ENCODE assay signal across 9 mouse cellular contexts in genomic region chr5:96898120-96898672, GRCm38 (mm10).
DNase-seq lines count a peak whose midpoint lies in the region; ATAC-seq lines count a peak whose summit lies in the region.
"Had no signal": no experiment of that assay in that cellular context is flagged by ENCODE, and none has a peak within 500 bp of the region (broad histone marks: within the 10 kb centered on the region; RNA-seq: fewer than 3 reads in every experiment).

No protein-coding gene starts in this region.

- ATAC-seq in erythroid progenitor cell, adult 5-6 weeks (replicated peaks; ENCODE audit: low FRiP score, poor library complexity, severe bottlenecking): peak; percentile 87
- peak; percentile 78 for ATAC-seq in liver, embryonic 16.5 days (ENCODE audit: low read depth)
- no peak for ATAC-seq in neural tube, embryonic 15.5 days (ENCODE audit: low FRiP score)

- H3K9ac ChIP-seq in liver, embryonic 16.5 days (ENCODE audit: low read depth, low read length): no peak overlapping the region
- H3K9ac ChIP-seq in neural tube, embryonic 15.5 days (replicated peaks): no peak overlapping the region

- DNase-seq in right cerebral cortex, postnatal 10 days (ENCODE audit: low spot score in 2 of 2): peak; percentile 38 to 71
- DNase-seq in right cerebral cortex, postnatal 36 days (ENCODE audit: low spot score in 2 of 2): no peak
- peak; percentile 72 to 79 for DNase-seq in urinary bladder, postnatal 36 days (ENCODE audit: low spot score in 2 of 2)
- no peak for DNase-seq in cerebellum, postnatal 25 days
- DNase-seq: embryo, embryonic 11 days had no signal

- peaks cover 9% of the 10 kb centered on the region for H3K4me1 ChIP-seq in liver, embryonic 16.5 days (ENCODE audit: control insufficient read depth, low read depth, low read length)
- H3K4me1 ChIP-seq in neural tube, embryonic 15.5 days: no peaks in the 10 kb centered on the region

- no peak overlapping the region for H3K4me3 ChIP-seq in liver, embryonic 16.5 days (ENCODE audit: low read depth, low read length)
- H3K4me3 ChIP-seq in neural tube, embryonic 15.5 days (replicated peaks): no peak overlapping the region
- H3K4me3 ChIP-seq: heart, embryonic 10.5 days had no signal

- H3K4me2 ChIP-seq in liver, embryonic 16.5 days (ENCODE audit: low read depth, low read length): 0 out of 2 replicates have a peak overlapping the region, but pooled peaks have one; percentile 15
- no peak overlapping the region for H3K4me2 ChIP-seq in neural tube, embryonic 15.5 days

- no peaks in the 10 kb centered on the region for H3K9me3 ChIP-seq in liver, embryonic 16.5 days (replicated peaks; ENCODE audit: control insufficient read depth, low read length)
- no peaks in the 10 kb centered on the region for H3K9me3 ChIP-seq in neural tube, embryonic 15.5 days (replicated peaks)
- H3K9me3 ChIP-seq: heart, embryonic 10.5 days had no signal

- H3K27me3 ChIP-seq in liver, embryonic 16.5 days (ENCODE audit: control insufficient read depth, insufficient read depth, low read depth, low read length): peaks cover 2% of the 10 kb centered on the region; the same call in 1 of the 2 replicates
- H3K27me3 ChIP-seq in neural tube, embryonic 15.5 days (replicated peaks): 0 out of 2 replicates have a peak, but pooled peaks cover 2% of the 10 kb centered on the region

- no peaks in the 10 kb centered on the region for H3K36me3 ChIP-seq in liver, embryonic 16.5 days (ENCODE audit: control insufficient read depth, insufficient read depth)
- no peaks in the 10 kb centered on the region for H3K36me3 ChIP-seq in neural tube, embryonic 15.5 days
- H3K36me3 ChIP-seq: heart, embryonic 10.5 days had no signal

- WGBS in liver, embryonic 16.5 days (ENCODE audit: insufficient replicate concordance): 27% methylated on average over 8 of the region's 8 CpGs
- WGBS in neural tube, embryonic 15.5 days: 74% methylated on average over 8 of the region's 8 CpGs

- H3K27ac ChIP-seq in liver, embryonic 16.5 days (ENCODE audit: low read length): no peak overlapping the region
- no peak overlapping the region for H3K27ac ChIP-seq in neural tube, embryonic 15.5 days (replicated peaks)
- H3K27ac ChIP-seq: heart, embryonic 10.5 days had no signal

Comparison
In these comparisons a context has a peak if more than half of its experiments do, and no peak if none do; other contexts are left out.
1. DNase-seq: peak in right cerebral cortex, postnatal 10 days (2 of 2) and urinary bladder, postnatal 36 days (2 of 2); none in right cerebral cortex, postnatal 36 days (0 of 2) and cerebellum, postnatal 25 days (0 of 2).